Mouse (Mus musculus) liver, embryonic 14.5 days (tissue): ENCODE results near the gene Vmn1r139.
"Not testable (repeated sequence)": the region's sequence is repeated elsewhere in the genome, so short reads cannot be mapped to it uniquely, and the experiment has no call there.

Experiments
- CTCF ChIP-seq: IDR thresholded peaks from 2 replicates; pipeline ENCODE4 v1.5.1; 2016; ENCODE audit warnings: antibody characterized with exemption, low read depth, control low read depth
- EP300 ChIP-seq: IDR thresholded peaks from 2 replicates; pipeline ENCODE4 v1.6.1; 2016; ENCODE audit warnings: antibody characterized with exemption, low read depth

DNA sequence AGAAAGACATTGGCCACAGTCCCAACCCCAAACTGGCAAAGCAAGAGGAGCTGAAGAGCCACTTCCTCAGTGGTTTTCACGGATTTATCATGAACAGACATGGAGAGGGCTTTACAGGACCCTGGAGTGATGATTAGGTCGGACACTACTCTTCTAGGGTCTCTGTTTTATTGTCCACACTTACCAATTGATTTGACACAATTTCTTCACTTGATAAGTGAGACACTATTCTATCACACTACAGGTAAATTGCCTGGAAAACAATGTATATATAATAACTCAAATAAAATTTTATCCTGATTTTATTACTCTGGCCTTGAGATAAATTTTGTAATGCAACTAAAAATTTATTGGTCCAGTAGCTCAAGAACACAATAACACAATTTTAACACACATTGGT is 40.1 kb upstream of the Vmn1r139 start, which contains the start of gene Vmn1r138:
- TF ChIP-seq CTCF, EP300: not testable (repeated sequence)
